Comparison of ENCODE assay signal across 14 mouse cellular contexts in the genomic region with DNA sequence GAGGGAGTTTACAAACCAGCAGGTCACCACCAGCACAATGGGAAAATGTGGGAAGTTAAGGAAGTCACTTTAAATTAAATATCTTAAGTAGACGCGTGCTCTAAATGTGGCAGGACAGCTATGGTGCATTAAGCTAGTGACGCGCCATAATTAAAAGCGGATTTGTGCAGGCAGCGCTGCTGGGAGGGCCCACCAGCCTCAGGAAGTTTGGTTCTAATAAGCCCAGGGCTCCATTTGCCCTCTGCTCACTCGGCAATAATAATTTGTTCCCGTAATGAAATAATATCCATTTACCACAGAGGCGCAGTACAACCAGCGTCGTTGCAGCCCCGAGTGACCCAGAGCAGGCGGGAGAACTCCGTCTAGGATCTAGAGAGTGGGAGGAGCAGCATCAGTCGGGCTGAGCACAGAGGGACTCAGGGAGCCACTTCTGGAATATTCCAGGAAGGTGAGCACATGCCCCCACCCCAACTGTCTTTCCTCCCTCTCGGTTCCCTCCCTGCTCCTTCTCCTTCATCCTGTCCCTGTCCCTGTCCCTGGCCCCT.
DNase-seq lines count a peak whose midpoint lies in the region; ATAC-seq and TF ChIP-seq lines count a peak whose summit lies in the region.
"Had no signal": no experiment of that assay in that cellular context is flagged by ENCODE, and none has a peak within 500 bp of the region (broad histone marks: within the 10 kb centered on the region; RNA-seq: fewer than 3 reads in every experiment).

No protein-coding gene starts in this region.

- no peak for DNase-seq in hindbrain, embryonic 11.5 days (ENCODE audit: low spot score)
- no peak for DNase-seq in stomach, postnatal 0 days (ENCODE audit: low spot score)
- DNase-seq in MN1 (ENCODE audit: low spot score), result no peak
- DNase-seq in kidney, adult 9 months, result no peak
- DNase-seq: B cell, adult 2 months; cerebellum, adult 11 months; cerebellum, postnatal 36 days; heart, postnatal 14 days; lung, adult 2 months; thymus, postnatal 4 days had no signal

- no peak overlapping the region for H3K9ac ChIP-seq in hindbrain, embryonic 13.5 days
- H3K9ac ChIP-seq in hindbrain, embryonic 11.5 days (ENCODE audit: low read depth, low read length), result no peak overlapping the region
- H3K9ac ChIP-seq in stomach, embryonic 14.5 days (replicated peaks; ENCODE audit: low read depth, low read length), result no peak overlapping the region
- no peak overlapping the region for H3K9ac ChIP-seq in stomach, postnatal 0 days (ENCODE audit: low read length)
- no peak overlapping the region for H3K9ac ChIP-seq in limb, embryonic 12.5 days (replicated peaks)
- H3K9ac ChIP-seq: neural tube, embryonic 12.5 days had no signal

- H3K4me1 ChIP-seq in hindbrain, embryonic 13.5 days (replicated peaks), result peaks cover 5% of the 10 kb centered on the region
- H3K4me1 ChIP-seq in hindbrain, embryonic 11.5 days (replicated peaks; ENCODE audit: control insufficient read depth, insufficient read depth, low read length), result no peaks in the 10 kb centered on the region
- H3K4me1 ChIP-seq in stomach, embryonic 14.5 days (ENCODE audit: control insufficient read depth, insufficient read depth, low read length), result peaks cover 34% of the 10 kb centered on the region
- peaks cover 2% of the 10 kb centered on the region for H3K4me1 ChIP-seq in stomach, postnatal 0 days (replicated peaks; ENCODE audit: control insufficient read depth, insufficient read depth)
- H3K4me1 ChIP-seq in limb, embryonic 12.5 days (replicated peaks), result peaks cover 54% of the 10 kb centered on the region

- H3K27me3 ChIP-seq in hindbrain, embryonic 13.5 days, result peaks cover 63% of the 10 kb centered on the region
- H3K27me3 ChIP-seq in hindbrain, embryonic 11.5 days (ENCODE audit: control insufficient read depth, insufficient read depth, low read length), result peaks cover 11% of the 10 kb centered on the region
- H3K27me3 ChIP-seq in stomach, embryonic 14.5 days (ENCODE audit: control insufficient read depth, insufficient read depth, low read length), result no peaks in the 10 kb centered on the region
- no peaks in the 10 kb centered on the region for H3K27me3 ChIP-seq in stomach, postnatal 0 days (ENCODE audit: control insufficient read depth, insufficient read depth, low read length)
- H3K27me3 ChIP-seq in limb, embryonic 12.5 days, result peaks cover 66% of the 10 kb centered on the region

- 0 out of 2 replicates have a peak, but pooled peaks have one; percentile 21 for ATAC-seq in hindbrain, embryonic 13.5 days (ENCODE audit: low FRiP score)
- ATAC-seq in hindbrain, embryonic 11.5 days (ENCODE audit: low FRiP score), result no peak
- ATAC-seq in stomach, embryonic 14.5 days (ENCODE audit: insufficient number of reproducible peaks, insufficient read depth, low FRiP score, low read depth), result no peak
- ATAC-seq in stomach, postnatal 0 days (ENCODE audit: low FRiP score, low TSS enrichment), result no peak
- 0 out of 2 replicates have a peak, but pooled peaks have one; percentile 45 for ATAC-seq in limb, embryonic 12.5 days (ENCODE audit: insufficient number of reproducible peaks, insufficient read depth, low FRiP score, low TSS enrichment, low read depth)

- H3K27ac ChIP-seq in hindbrain, embryonic 13.5 days, result no peak overlapping the region
- no peak overlapping the region for H3K27ac ChIP-seq in hindbrain, embryonic 11.5 days (ENCODE audit: low read depth, low read length)
- 0 out of 2 replicates have a peak overlapping the region, but pooled peaks have one; percentile 15 for H3K27ac ChIP-seq in stomach, embryonic 14.5 days (ENCODE audit: low read length)
- no peak overlapping the region for H3K27ac ChIP-seq in stomach, postnatal 0 days (replicated peaks)
- no peak overlapping the region for H3K27ac ChIP-seq in limb, embryonic 12.5 days
- H3K27ac ChIP-seq: neural tube, embryonic 12.5 days had no signal

- no peak for TF ChIP-seq EP300 in stomach, postnatal 0 days (optimal IDR thresholded peaks at IDR 0.05)

- H3K9me3 ChIP-seq in hindbrain, embryonic 13.5 days, result no peaks in the 10 kb centered on the region
- H3K9me3 ChIP-seq in hindbrain, embryonic 11.5 days (ENCODE audit: control insufficient read depth, low read length), result no peaks in the 10 kb centered on the region
- H3K9me3 ChIP-seq in stomach, embryonic 14.5 days (ENCODE audit: control insufficient read depth, low read depth, low read length), result no peaks in the 10 kb centered on the region
- H3K9me3 ChIP-seq in stomach, postnatal 0 days (ENCODE audit: control insufficient read depth, low read length), result no peaks in the 10 kb centered on the region
- H3K9me3 ChIP-seq in limb, embryonic 12.5 days, result no peaks in the 10 kb centered on the region
- H3K9me3 ChIP-seq: neural tube, embryonic 12.5 days had no signal

- no peak overlapping the region for H3K4me3 ChIP-seq in hindbrain, embryonic 13.5 days
- no peak overlapping the region for H3K4me3 ChIP-seq in hindbrain, embryonic 11.5 days (ENCODE audit: low read depth, low read length)
- H3K4me3 ChIP-seq in stomach, embryonic 14.5 days (ENCODE audit: low read depth, low read length), result no peak overlapping the region
- no peak overlapping the region for H3K4me3 ChIP-seq in stomach, postnatal 0 days (ENCODE audit: low read depth, low read length)
- H3K4me3 ChIP-seq in limb, embryonic 12.5 days (replicated peaks), result no peak overlapping the region
- H3K4me3 ChIP-seq: neural tube, embryonic 12.5 days had no signal

- H3K36me3 ChIP-seq in hindbrain, embryonic 13.5 days, result no peaks in the 10 kb centered on the region
- no peaks in the 10 kb centered on the region for H3K36me3 ChIP-seq in hindbrain, embryonic 11.5 days (ENCODE audit: control insufficient read depth, insufficient read depth, low read length)
- H3K36me3 ChIP-seq in stomach, embryonic 14.5 days (ENCODE audit: control insufficient read depth, insufficient read depth, low read length), result no peaks in the 10 kb centered on the region
- no peaks in the 10 kb centered on the region for H3K36me3 ChIP-seq in stomach, postnatal 0 days (ENCODE audit: control insufficient read depth, insufficient read depth, low read length)
- no peaks in the 10 kb centered on the region for H3K36me3 ChIP-seq in limb, embryonic 12.5 days
- H3K36me3 ChIP-seq: neural tube, embryonic 12.5 days had no signal

- 29% methylated on average over 16 of the region's 16 CpGs for WGBS in hindbrain, embryonic 13.5 days
- 49% methylated on average over 16 of the region's 16 CpGs for WGBS in hindbrain, embryonic 11.5 days
- 31% methylated on average over 16 of the region's 16 CpGs for WGBS in stomach, embryonic 14.5 days
- 39% methylated on average over 16 of the region's 16 CpGs for WGBS in stomach, postnatal 0 days
- 9% methylated on average over 16 of the region's 16 CpGs for WGBS in limb, embryonic 12.5 days

- H3K4me2 ChIP-seq in hindbrain, embryonic 13.5 days, result no peak overlapping the region
- H3K4me2 ChIP-seq in hindbrain, embryonic 11.5 days (replicated peaks; ENCODE audit: low read depth, low read length), result no peak overlapping the region
- no peak overlapping the region for H3K4me2 ChIP-seq in stomach, embryonic 14.5 days (replicated peaks; ENCODE audit: low read depth, low read length)
- H3K4me2 ChIP-seq in stomach, postnatal 0 days (replicated peaks; ENCODE audit: low read depth), result no peak overlapping the region
- H3K4me2 ChIP-seq in limb, embryonic 12.5 days, result peak overlapping the region; percentile 20
- H3K4me2 ChIP-seq: neural tube, embryonic 12.5 days had no signal

- TF ChIP-seq CTCF in stomach, postnatal 0 days (IDR thresholded peaks at IDR 0.05; ENCODE audit: low read depth), result no peak

Comparison
In these comparisons a context has a peak if more than half of its experiments do, and no peak if none do; other contexts are left out.
1. ATAC-seq: peak in hindbrain, embryonic 13.5 days (single experiment) and limb, embryonic 12.5 days (single experiment); none in hindbrain, embryonic 11.5 days (single experiment), stomach, embryonic 14.5 days (single experiment) and stomach, postnatal 0 days (single experiment).